Mouse (Mus musculus) neutrophil, adult 65 days (primary cell): ENCODE measurements around the gene Mrm3. TPM values are rescaled to one million over a fixed set of nuclear protein-coding genes. Genes with fewer than 3 reads are reported as not detected.

ENCODE experiments used
- total RNA-seq: library from RNA; stranded (reverse); gene quantifications from 2 replicates; pipeline ENCODE4 v1.2.4, GENCODE M21; 2023

The Mrm3 gene
- total RNA-seq: 2.4 and 2.6 TPM in 2 replicates

DNA sequence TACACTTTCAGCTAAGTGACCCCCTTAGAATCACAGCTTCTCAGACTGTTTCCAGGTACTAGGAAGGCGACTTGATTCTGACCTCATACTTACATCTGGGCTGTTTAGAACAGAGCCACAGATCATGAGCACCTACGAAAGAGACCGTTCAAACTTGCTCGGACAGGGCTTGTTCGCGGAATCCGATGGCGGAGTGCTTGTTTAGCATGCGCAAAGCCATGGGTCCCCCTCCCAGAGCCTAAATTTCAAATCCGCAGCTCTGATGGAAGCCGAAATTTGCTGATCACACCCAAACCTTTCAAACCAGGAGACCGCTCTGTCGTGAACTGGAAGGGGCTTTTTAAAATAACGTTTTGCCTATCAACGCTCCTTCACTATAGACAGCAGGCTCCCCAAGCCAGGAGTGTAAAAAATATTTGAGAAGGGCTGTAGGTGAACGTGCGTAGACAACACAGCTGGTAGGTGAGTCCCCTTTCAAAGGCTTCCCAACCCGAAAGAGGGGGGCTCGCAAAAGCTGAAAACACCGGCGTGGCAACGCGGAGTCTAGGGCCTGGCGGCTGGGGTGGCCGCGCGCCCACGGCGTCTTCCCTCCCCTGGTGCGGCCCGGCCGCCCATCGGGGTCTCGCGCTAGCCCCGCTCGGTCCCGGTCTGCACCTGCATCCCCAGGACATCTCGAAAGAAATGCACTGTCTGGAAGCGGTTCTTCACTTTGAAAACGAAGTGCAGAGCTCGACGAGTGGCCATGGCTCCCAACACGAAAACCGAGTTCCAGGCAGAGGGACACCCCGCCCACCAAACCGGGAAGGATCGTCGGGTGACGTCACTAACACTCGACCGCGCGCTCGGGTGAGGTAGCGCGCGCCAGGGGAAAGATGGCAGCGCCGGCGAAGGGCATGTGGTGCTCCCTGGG lies at the start of gene Mrm3, which contains the start of gene Glod4:
Gene Mrm3, plus strand, starts transcription at position 815 of the 910 bp plus-strand sequence.
Gene Glod4, minus strand, starts transcription at position 825 of the 910 bp plus-strand sequence.

DNA sequence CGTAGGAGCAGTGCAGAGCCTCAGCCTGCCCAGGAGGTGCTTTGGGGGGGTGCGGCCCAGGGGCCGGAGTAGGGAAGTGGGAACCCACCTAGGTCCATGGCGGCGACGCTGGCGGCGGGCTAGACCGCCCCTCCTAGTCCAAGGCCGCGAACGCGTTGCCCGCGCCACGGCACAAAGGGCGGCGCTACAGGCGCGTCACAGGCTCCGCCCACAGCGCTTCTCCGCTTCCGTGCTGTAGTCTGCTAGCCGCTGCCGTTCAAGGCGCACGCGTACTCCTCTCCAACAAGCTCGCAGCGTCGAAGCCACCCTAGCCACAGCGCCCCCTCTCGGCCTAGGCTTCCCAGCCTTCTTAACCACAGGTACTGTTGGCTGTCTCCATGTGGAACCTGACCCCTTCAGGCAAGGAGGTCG lies 26.1 kb upstream of the Mrm3 start, which contains the start of the genes Dbil5 and Gemin4:
Gene Dbil5, plus strand, starts transcription at position 219 of the 411 bp plus-strand sequence.
Gene Gemin4, minus strand, starts transcription at position 275 of the 411 bp plus-strand sequence.

Other genes with a start within 250 kb of the Mrm3 start
- gene 1700016K19Rik, start 243.8 kb upstream of the Mrm3 start, total RNA-seq: not detected in 2 replicates
- gene Rflnb, start 215.9 kb upstream of the Mrm3 start, total RNA-seq: 183 and 192 TPM in 2 replicates
- gene Vps53, start 64.1 kb upstream of the Mrm3 start, total RNA-seq: 33.0 and 45.4 TPM in 2 replicates
- gene Fam57a, start 64.0 kb upstream of the Mrm3 start, total RNA-seq: 0.48 and 1.1 TPM in 2 replicates
- gene Dbil5, start 26.1 kb upstream of the Mrm3 start, total RNA-seq: not detected in 2 replicates
- gene Gemin4, start 26.1 kb upstream of the Mrm3 start, total RNA-seq: 0.64 TPM in 1 of 2 replicates, not detected in the other
- gene Glod4, start within 50 bp of the Mrm3 start, total RNA-seq: 21.1 and 24.9 TPM in 2 replicates
- gene Nxn, start 155.4 kb downstream of the Mrm3 start, total RNA-seq: 18.9 and 26.2 TPM in 2 replicates
- gene Timm22, start 163.2 kb downstream of the Mrm3 start, total RNA-seq: 8.2 and 17.4 TPM in 2 replicates